Mouse (Mus musculus) heart, adult 2 months (tissue): ENCODE measurements at regions not wholly inside any gene's neighbourhood (a gene's known extent, or its start where the extent isn't known, plus 50 kb on each side); places are given as distances from the start of the nearest gene placed in this dataset.

ENCODE experiments used
- DNase-seq, 2 experiments: peaks; one replicate each; pipeline ENCODE4 v3.0.0; 2021
- H3K27ac ChIP-seq: fragments of 200-600 bp; 2 replicates; pipeline ENCODE4 v1.8.1; 2022
- H3K27me3 ChIP-seq: fragments of 200-500 bp; 2 replicates; pipeline ENCODE4 v1.6.1; 2012; ENCODE audit warnings: mild to moderate bottlenecking, low read length, inconsistent platforms, mixed read lengths; ENCODE audit not compliant: control insufficient read depth, insufficient read depth
- H3K36me3 ChIP-seq: fragments of 200-500 bp; 2 replicates; pipeline ENCODE4 v1.6.1; 2012; ENCODE audit warnings: low read length, inconsistent platforms; ENCODE audit not compliant: control insufficient read depth, insufficient read depth
- H3K4me1 ChIP-seq: fragments of 200-500 bp; 2 replicates; pipeline ENCODE4 v1.6.1; 2011; ENCODE audit warnings: low read length; ENCODE audit not compliant: control insufficient read depth, insufficient read depth
- H3K4me3 ChIP-seq: fragments of 200-600 bp; 2 replicates; pipeline ENCODE4 v1.8.1; 2022
- H3K79me2 ChIP-seq: fragments of 200-500 bp; replicated peaks from 2 replicates; pipeline ENCODE4 v1.6.1; 2012; ENCODE audit warnings: mild to moderate bottlenecking, inconsistent platforms, low read length, moderate library complexity, mixed read lengths; ENCODE audit not compliant: control insufficient read depth, insufficient read depth
- H3K9ac ChIP-seq: fragments of 200-500 bp; 2 replicates; pipeline ENCODE4 v1.6.1; 2012; ENCODE audit warnings: low read depth, mild to moderate bottlenecking, control low read depth, inconsistent platforms, low read length, mixed read lengths
- CTCF ChIP-seq: fragments of 200-600 bp; IDR thresholded peaks from 2 replicates; pipeline ENCODE4 v1.8.1; 2022; ENCODE audit warnings: antibody characterized with exemption, mild to moderate bottlenecking, moderate library complexity
- EP300 ChIP-seq: fragments of 200-500 bp; IDR thresholded peaks from 2 replicates; pipeline ENCODE4 v1.6.1; 2011; ENCODE audit warnings: low read depth, low read length, control low read depth; ENCODE audit not compliant: insufficient read depth
- POLR2A ChIP-seq: fragments of 200-500 bp; IDR thresholded peaks from 2 replicates; pipeline ENCODE4 v1.6.1; 2011; ENCODE audit warnings: mild to moderate bottlenecking, low read depth, low read length, control low read depth; ENCODE audit not compliant: insufficient read depth
- WGBS: fragments of 180-500 bp; shearing (Covaris S2); methylation state at CpG from one replicate; pipeline ENCODE4 v1.1.7; 2018; 5-methylcytosine and 5-hydroxymethylcytosine counted together
- intact Hi-C: fragments of 180-260 bp; cut with DNase I; formaldehyde crosslinking; loops from one replicate; pipeline ENCODE4 v1.15.1; 2025

DNA sequence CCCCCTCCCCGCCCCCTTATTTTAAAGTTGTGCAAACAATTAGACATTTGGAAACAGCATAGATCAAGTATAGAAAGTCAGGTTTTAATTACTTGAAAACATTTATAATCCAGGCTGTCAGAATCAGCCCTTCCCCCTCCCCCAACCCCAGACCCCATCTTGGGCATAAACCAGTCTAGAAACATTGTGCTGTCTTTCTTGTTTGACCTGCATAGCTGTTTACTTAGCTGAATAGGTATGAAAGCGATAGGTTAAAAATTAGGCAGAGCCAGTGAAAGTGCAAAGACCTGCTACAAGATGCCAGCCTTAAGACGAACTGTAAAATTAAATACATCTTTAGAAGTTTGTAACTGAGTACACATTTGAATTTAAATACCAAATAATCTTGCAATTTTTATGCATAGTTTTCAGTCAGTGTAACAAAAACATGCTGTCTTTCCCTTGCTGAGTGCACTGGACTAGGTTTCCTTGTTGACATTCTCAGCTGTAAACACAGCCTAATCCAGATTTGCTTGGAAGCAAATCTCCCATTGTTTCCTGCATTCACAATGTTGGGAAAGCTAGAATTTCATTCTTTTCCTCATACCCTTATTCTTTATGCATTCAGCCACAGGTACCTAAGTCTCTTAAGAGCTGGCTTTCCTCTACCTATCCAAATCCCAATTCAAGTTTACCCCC lies 234.2 kb upstream of the Tbx18 start:
- Histone ChIP-seq H3K9ac (no peak overlapping the region), H3K4me3 (no peak overlapping the region), H3K36me3 (no peaks in the 10 kb centered on the region), H3K27me3 (no peaks in the 10 kb centered on the region), H3K79me2 (no peaks in the 10 kb centered on the region), H3K4me1 (no peaks in the 10 kb centered on the region), H3K27ac (no peak overlapping the region)
- intact Hi-C loops: no loop called here
- no peak for DNase-seq
- TF ChIP-seq POLR2A (no peak), EP300 (no peak), CTCF (no peak)
- 81% methylated on average over 3 of the region's 3 CpGs for WGBS

- Histone ChIP-seq H3K4me3 (no peak overlapping the region), H3K27ac (no peak overlapping the region), H3K79me2 (no peaks in the 10 kb centered on the region), H3K27me3 (no peaks in the 10 kb centered on the region), H3K36me3 (no peaks in the 10 kb centered on the region), H3K9ac (no peak overlapping the region), H3K4me1 (peaks cover 1% of the 10 kb centered on the region)
- WGBS: 39% methylated on average over 5 of the region's 5 CpGs
- intact Hi-C loops: no loop called here
- TF ChIP-seq EP300 (no peak), CTCF (no peak), POLR2A (no peak)
- peak; percentile 24 to 25 for DNase-seq
Observed at GRCm38 (mm10) chr9:87968190-87969082, 237.4 kb upstream of the Tbx18 start.

GRCm38 (mm10) chr9:87970586-87970985 lies 239.5 kb upstream of the Tbx18 start:
- Histone ChIP-seq H3K36me3 (no peaks in the 10 kb centered on the region), H3K27me3 (no peaks in the 10 kb centered on the region), H3K9ac (no peak overlapping the region), H3K4me1 (peaks cover 1% of the 10 kb centered on the region), H3K27ac (no peak overlapping the region), H3K4me3 (no peak overlapping the region), H3K79me2 (no peaks in the 10 kb centered on the region)
- intact Hi-C loops: no loop called here
- no peak for DNase-seq
- no peak for TF ChIP-seq CTCF
- no peak for TF ChIP-seq POLR2A
- no peak for TF ChIP-seq EP300

DNA sequence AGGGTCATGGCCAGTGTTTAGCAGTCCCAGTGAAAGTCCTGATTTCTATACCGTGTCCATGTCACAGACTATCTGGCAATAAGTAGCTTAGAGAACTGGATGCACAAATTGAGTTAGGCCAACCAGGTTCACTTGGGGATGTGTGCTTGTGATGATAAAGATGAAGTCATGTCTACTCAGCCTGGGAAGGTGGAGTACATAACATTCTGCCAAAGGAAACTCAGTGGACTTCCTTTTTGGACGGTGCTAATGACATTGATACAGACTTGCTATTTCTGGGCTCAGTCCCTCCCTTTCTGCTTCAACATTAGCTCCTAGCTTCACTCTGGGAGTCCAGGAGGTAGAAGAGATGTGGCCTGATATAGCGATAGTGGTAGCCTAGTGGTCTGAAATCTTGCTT lies 240.7 kb upstream of the Tbx18 start:
- Histone ChIP-seq H3K27ac (no peak overlapping the region), H3K4me1 (peaks cover 1% of the 10 kb centered on the region), H3K36me3 (no peaks in the 10 kb centered on the region), H3K9ac (no peak overlapping the region), H3K27me3 (no peaks in the 10 kb centered on the region), H3K4me3 (no peak overlapping the region), H3K79me2 (no peaks in the 10 kb centered on the region)
- no peak for TF ChIP-seq CTCF
- TF ChIP-seq POLR2A: no peak
- no peak for TF ChIP-seq EP300
- peak in 1 of 2 experiments; percentile 3 for DNase-seq
- 51% methylated on average over 3 of the region's 3 CpGs for WGBS
- intact Hi-C loops: no loop called here

- TF ChIP-seq POLR2A (no peak), EP300 (no peak), CTCF (peak; percentile 63)
- H3K9ac ChIP-seq: no peak overlapping the region
- H3K79me2 ChIP-seq: no peaks in the 10 kb centered on the region
- no peak overlapping the region for H3K4me3 ChIP-seq
- H3K27ac ChIP-seq: no peak overlapping the region
- intact Hi-C loops: no loop called here
- no peak for DNase-seq
- peaks cover 1% of the 10 kb centered on the region for H3K4me1 ChIP-seq
- H3K36me3 ChIP-seq: no peaks in the 10 kb centered on the region
- WGBS: 44% methylated on average over 6 of the region's 6 CpGs
- no peaks in the 10 kb centered on the region for H3K27me3 ChIP-seq
Observed at GRCm38 (mm10) chr9:87973531-87973930, 242.5 kb upstream of the Tbx18 start.

DNA sequence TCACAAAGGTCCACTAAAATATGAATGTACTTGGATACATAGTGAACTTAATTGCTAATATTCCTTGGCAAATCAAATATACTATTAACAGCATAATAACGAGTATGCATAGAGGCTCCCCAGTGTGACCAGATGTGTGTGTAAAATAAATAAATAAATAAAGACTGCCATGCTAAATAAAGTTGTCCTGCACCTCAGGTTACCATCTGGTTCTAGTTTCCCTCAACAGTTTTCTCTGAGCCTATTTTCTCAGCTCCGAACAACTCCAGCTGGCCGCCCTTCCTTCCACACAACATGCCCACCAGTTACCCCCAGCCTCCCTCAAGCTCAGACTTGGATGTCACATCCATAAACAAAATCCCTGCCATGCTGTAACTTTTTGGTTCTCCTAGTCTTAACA lies 253.8 kb upstream of the Tbx18 start:
- Histone ChIP-seq H3K79me2 (no peaks in the 10 kb centered on the region), H3K36me3 (no peaks in the 10 kb centered on the region), H3K4me1 (no peaks in the 10 kb centered on the region), H3K4me3 (no peak overlapping the region), H3K27me3 (peaks cover 2% of the 10 kb centered on the region; the same call in 1 of the 2 replicates), H3K27ac (no peak overlapping the region), H3K9ac (no peak overlapping the region)
- no peak for DNase-seq
- 80% methylated on average over 3 of the region's 3 CpGs for WGBS
- no peak for TF ChIP-seq POLR2A
- no peak for TF ChIP-seq EP300
- no peak for TF ChIP-seq CTCF
- intact Hi-C loops: loop anchor here (10.0 kb wide), 1 partner anchor 240 kb away; no protein-coding TSS in a partner anchor
